17 mouse cellular contexts compared by ENCODE assay signal in genomic region chr3:25010751-25011150, GRCm38 (mm10).
DNase-seq lines count a peak whose midpoint lies in the region; ATAC-seq and TF ChIP-seq lines count a peak whose summit lies in the region.
"Had no signal": no experiment of that assay in that cellular context is flagged by ENCODE, and none has a peak within 500 bp of the region (broad histone marks: within the 10 kb centered on the region; RNA-seq: fewer than 3 reads in every experiment).

No protein-coding gene starts in this region.

- no peak overlapping the region for H3K9ac ChIP-seq in forebrain, postnatal 0 days
- H3K9ac ChIP-seq: heart, embryonic 15.5 days; hindbrain, embryonic 15.5 days; lung, embryonic 14.5 days; midbrain, embryonic 15.5 days had no signal

- 16% methylated on average over 1 of the region's 1 CpGs for WGBS in cerebellum, adult 2 months
- WGBS in forebrain, postnatal 0 days: 28% methylated on average over 1 of the region's 1 CpGs

- no peaks in the 10 kb centered on the region for H3K36me3 ChIP-seq in forebrain, postnatal 0 days (ENCODE audit: insufficient read depth)
- H3K36me3 ChIP-seq: heart, embryonic 15.5 days; hindbrain, embryonic 15.5 days; midbrain, embryonic 15.5 days had no signal

- ATAC-seq in forebrain, postnatal 0 days: peak; percentile 85
- no peak for ATAC-seq in frontal cortex, adult (ENCODE audit: low TSS enrichment)
- ATAC-seq: midbrain, embryonic 15.5 days had no signal

- H3K4me3 ChIP-seq in cerebellum, adult 2 months (replicated peaks; ENCODE audit: insufficient read depth, low read depth, low read length): no peak overlapping the region
- H3K4me3 ChIP-seq in forebrain, postnatal 0 days (ENCODE audit: low read depth, low read length): no peak overlapping the region
- H3K4me3 ChIP-seq: erythroblast, embryonic 14.5 days; heart, embryonic 15.5 days; hindbrain, embryonic 15.5 days; midbrain, embryonic 15.5 days had no signal

- TF ChIP-seq POLR2A in cerebellum, adult 2 months (IDR thresholded peaks at IDR 0.05; ENCODE audit: borderline replicate concordance, insufficient read depth, low read length): no peak

- H3K27ac ChIP-seq in cerebellum, adult 2 months (ENCODE audit: insufficient read depth, low read length): no peak overlapping the region
- H3K27ac ChIP-seq in forebrain, postnatal 0 days (ENCODE audit: low read depth, low read length): no peak overlapping the region
- H3K27ac ChIP-seq: heart, embryonic 15.5 days; hindbrain, embryonic 15.5 days; midbrain, embryonic 15.5 days had no signal

- H3K27me3 ChIP-seq in cerebellum, adult 2 months (ENCODE audit: control insufficient read depth, insufficient read depth, low read length): no peaks in the 10 kb centered on the region
- no peaks in the 10 kb centered on the region for H3K27me3 ChIP-seq in forebrain, postnatal 0 days (ENCODE audit: insufficient read depth, low read length)
- H3K27me3 ChIP-seq: heart, embryonic 15.5 days; hindbrain, embryonic 15.5 days; midbrain, embryonic 15.5 days had no signal

- DNase-seq in layer of hippocampus, adult 11-12 months (ENCODE audit: low spot score): peak; percentile 12
- no peak for DNase-seq in layer of hippocampus, postnatal 25 days (ENCODE audit: extremely low spot score in 1 of 2, low spot score in 1 of 2)
- peak; percentile 40 to 81 for DNase-seq in cerebellum, adult 2 months
- DNase-seq in forebrain, postnatal 0 days: peak; percentile 47
- peak; percentile 5 for DNase-seq in telencephalon, adult 2 months (ENCODE audit: low read depth, low spot score)
- no peak for DNase-seq in left cerebral cortex, postnatal 36 days (ENCODE audit: low spot score in 2 of 2)
- DNase-seq: heart, adult 11 months; kidney, adult 2 months; kidney, postnatal 25 days; lung, embryonic 14.5 days; right cerebral cortex, postnatal 14 days had no signal

- peaks cover 2% of the 10 kb centered on the region; the same call in 1 of the 2 replicates for H3K4me1 ChIP-seq in cerebellum, adult 2 months (ENCODE audit: control insufficient read depth, insufficient read depth, low read length)
- no peaks in the 10 kb centered on the region for H3K4me1 ChIP-seq in forebrain, postnatal 0 days (ENCODE audit: insufficient read depth)
- H3K4me1 ChIP-seq: heart, embryonic 15.5 days; hindbrain, embryonic 15.5 days; midbrain, embryonic 15.5 days had no signal

- H3K9me3 ChIP-seq in forebrain, postnatal 0 days (ENCODE audit: low read length): no peaks in the 10 kb centered on the region
- H3K9me3 ChIP-seq: heart, embryonic 15.5 days; hindbrain, embryonic 15.5 days; midbrain, embryonic 15.5 days had no signal

- intact Hi-C loops in left cerebral cortex, postnatal 36 days (cut with DNase I): no loop called here

- TF ChIP-seq CTCF in cerebellum, adult 2 months (IDR thresholded peaks at IDR 0.05; ENCODE audit: borderline replicate concordance, insufficient read depth, low read depth, low read length): no peak
- TF ChIP-seq CTCF in forebrain, postnatal 0 days (IDR thresholded peaks at IDR 0.05; ENCODE audit: low read depth): no peak

- no peak overlapping the region for H3K4me2 ChIP-seq in forebrain, postnatal 0 days (ENCODE audit: low read depth)
- H3K4me2 ChIP-seq: heart, embryonic 15.5 days; hindbrain, embryonic 15.5 days; liver, embryonic 11.5 days; lung, embryonic 14.5 days; midbrain, embryonic 15.5 days had no signal

Comparison
In these comparisons a context has a peak if more than half of its experiments do, and no peak if none do; other contexts are left out.
1. DNase-seq: peak in layer of hippocampus, adult 11-12 months (single experiment), cerebellum, adult 2 months (2 of 2), forebrain, postnatal 0 days (single experiment) and telencephalon, adult 2 months (single experiment); none in layer of hippocampus, postnatal 25 days (0 of 2) and left cerebral cortex, postnatal 36 days (0 of 2).